Mouse (Mus musculus) cerebellum, postnatal 4 days (tissue): ENCODE results near the gene Dctn3.
"Not testable (repeated sequence)": the region's sequence is repeated elsewhere in the genome, so short reads cannot be mapped to it uniquely, and the experiment has no call there.

Experiments
- DNase-seq, 2 experiments: peaks; one replicate each; pipeline ENCODE4 v3.0.0; 2022; ENCODE audit warnings: low spot score in 2 of 2, mixed read lengths in 1 of 2

Gene Dctn3

DNA sequence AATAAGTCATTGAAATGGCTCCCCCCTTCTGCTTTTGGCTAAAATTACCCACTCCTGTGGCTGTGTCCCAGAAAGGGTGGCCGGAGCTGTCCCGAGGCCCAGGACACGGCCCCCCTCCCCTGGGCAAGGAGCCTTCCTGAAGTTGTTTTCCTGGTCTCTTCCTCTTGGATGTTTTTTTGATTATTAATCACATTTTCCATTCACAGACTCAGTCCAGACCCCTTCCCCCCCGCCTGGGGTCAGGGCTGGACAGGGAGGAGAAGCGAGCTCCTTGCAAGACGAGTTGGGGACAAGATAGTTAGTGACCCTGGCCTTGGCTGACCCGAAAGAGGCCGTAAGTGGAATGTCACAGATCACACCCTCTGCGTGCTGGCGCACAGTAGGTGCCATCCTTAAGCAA is 23.2 kb downstream of the Dctn3 start, which contains the start of gene Il11ra1:
TSS of gene Il11ra1 (plus strand) at position 207 of the 400 bp plus-strand sequence.
- DNase-seq = not testable (repeated sequence)

DNA sequence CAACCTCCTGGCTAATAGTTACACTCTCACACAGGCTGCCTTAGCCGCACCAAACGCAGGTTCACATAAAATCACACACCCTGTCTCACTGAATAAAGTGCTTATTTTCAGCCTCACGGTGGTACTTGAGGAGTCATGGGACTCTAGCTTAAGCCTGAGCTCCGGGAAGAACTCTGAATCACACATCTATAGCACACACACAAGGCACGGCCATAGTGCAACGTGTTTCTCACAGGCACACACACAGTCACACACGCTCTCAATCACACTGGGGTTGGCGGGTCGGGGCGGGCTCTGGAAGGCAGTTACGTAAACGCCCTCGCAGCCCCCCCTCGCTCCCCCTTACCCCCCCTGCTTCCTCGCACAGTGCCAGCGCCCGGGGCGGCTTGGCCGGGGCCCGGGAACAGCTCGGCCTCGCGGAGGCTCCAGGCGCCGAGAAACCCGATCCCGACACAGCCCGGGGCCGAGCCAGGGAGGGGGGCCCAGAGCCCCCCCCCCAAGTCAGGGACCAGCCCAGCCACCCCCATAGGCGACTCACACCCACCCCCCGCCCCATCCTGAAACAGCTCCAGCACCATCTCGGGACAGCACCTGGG is 24.5 kb downstream of the Dctn3 start:
- not testable (repeated sequence) for DNase-seq

DNA sequence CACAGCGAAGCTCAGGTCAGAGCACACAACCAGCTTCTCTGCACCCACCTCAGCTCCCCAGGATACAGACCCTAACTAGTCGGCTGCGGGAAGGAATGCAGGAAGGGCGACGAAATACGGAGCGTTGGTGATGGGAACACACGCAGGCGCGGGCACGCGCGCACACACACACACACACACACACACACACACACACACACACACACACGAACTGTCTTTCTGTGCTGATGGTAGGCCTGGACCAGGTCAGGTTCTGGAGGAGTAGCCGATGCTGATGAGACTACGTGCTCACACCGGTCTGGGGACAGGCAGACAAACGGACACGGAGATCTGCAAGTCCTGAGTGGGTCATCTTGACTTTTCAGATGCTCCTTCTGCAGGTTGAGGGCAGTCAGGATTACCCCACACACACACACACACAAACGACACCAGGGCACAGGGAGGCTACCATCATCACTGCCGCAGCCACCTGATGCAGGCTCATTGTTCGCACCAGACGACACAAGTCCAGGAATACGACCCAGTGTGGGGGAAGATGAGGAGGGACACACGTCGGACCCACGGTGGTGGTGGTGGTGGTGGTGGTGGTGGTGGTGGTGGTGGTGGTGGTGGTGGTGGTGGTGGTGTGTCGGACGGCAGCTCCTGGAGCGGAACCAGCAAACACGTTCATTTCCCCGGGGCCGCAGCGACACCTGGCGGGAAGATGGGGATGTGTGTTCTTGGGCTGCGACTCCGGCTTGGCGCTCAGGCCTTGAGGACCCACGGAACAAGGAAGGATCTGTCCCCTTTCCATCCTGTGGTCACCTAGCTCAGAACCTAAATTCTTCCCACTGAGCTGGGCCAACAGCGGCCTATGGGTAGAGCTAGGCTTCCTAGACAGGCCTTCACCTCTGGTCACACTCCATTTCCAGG is 25.8 kb downstream of the Dctn3 start, which contains the start of gene Cntfr:
TSS of gene Cntfr (minus strand) at position 160 of the 912 bp plus-strand sequence.
- peak; percentile 85 to 91 for DNase-seq

DNA sequence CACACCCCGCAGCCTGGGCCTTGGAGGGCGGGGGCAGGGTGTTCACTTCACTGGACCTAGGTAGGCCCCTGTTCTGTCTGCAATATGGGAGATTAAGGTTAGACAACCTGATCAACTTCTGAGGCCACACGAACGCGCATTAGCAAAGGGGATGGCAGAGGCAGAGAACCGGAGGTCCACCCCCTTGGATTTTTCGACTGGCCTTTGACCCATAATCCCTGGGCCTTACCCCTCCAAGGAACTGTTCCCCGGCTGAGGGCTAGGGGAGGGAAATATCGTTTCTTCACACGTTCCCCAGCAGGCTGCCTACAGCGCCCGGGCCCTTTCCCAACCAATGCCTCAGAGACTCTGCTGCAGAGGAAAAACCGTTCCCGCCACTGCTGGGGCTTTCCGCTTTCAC is 26.5 kb downstream of the Dctn3 start:
- DNase-seq = not testable (repeated sequence)

DNA sequence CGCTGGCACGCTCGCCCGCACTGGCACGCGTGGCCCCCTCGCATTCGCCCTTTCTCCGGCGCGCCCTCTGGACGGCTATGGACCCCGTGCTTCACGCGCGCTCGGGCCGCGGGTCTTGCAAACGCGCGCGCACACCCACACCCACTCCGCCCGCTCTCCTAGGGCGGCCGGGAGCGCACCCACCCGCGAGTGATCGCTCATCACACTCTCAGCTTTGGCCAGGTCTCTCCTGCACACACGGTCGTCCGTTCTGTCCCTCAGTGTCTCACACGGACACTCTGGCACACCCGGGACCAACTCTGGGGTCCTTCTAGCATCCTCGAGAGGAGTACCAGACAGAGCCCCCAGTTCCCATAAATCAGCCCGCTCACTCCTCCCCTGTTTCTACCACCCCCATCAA is 27.2 kb downstream of the Dctn3 start:
- DNase-seq = not testable (repeated sequence)

DNA sequence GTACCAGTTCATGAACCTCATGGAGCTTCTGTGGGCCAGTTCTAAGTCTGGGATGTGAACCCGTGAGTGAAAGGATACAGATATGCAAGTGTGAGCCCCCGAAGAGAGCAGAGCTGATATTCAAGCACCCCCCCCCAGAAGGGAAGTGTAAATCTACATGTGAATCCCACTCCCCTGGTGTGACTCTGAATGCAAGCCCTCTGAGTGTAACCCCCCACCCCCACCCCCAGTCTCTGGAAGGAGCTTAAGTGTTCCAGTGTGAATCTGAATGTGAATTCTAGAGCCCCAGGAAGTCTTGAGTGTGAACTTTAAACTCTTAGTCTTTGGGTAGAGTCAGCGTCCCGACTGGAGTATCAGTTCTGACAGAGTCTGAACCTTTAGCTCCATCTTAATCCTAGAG is 29.5 kb downstream of the Dctn3 start:
- DNase-seq = not testable (repeated sequence)

DNA sequence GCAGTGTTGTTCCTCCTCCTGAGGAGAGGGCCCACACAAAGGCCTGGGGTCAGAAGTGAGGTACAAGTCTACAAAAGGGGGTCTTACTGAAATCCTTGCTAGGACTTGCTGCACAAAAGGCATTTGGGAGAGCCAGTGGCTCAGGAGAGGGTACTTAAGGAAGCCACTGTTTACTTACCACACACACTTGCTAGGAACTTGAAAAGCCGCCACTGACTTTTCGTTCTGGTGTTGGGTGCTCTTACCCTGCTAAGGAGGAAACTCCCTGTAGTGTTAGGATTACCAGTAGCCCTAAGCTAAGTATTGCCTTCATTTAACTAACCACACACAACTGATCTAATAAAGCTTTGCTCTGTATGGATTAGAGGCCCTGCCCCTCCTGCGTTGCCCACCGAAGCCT is 33.0 kb downstream of the Dctn3 start:
- DNase-seq = not testable (repeated sequence)

DNA sequence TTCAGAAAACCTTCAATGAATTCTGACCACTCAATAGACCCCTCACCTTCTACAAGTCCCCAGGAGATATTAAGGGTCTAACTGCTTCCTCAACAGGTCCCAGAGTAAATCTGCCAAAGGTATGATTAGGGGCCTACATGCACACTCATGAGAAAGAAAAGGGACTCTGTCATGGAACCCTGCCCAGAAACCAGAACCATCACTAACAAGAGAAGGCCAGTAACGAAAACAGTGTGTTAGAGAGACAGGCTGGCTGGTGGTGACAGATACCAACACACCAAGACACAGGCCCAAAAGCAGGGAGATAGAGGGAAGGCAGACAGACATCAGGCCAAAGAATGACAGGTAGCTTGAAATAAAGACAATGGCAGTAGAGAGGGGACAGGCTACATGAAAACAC is 34.4 kb downstream of the Dctn3 start:
- DNase-seq = not testable (repeated sequence)

DNA sequence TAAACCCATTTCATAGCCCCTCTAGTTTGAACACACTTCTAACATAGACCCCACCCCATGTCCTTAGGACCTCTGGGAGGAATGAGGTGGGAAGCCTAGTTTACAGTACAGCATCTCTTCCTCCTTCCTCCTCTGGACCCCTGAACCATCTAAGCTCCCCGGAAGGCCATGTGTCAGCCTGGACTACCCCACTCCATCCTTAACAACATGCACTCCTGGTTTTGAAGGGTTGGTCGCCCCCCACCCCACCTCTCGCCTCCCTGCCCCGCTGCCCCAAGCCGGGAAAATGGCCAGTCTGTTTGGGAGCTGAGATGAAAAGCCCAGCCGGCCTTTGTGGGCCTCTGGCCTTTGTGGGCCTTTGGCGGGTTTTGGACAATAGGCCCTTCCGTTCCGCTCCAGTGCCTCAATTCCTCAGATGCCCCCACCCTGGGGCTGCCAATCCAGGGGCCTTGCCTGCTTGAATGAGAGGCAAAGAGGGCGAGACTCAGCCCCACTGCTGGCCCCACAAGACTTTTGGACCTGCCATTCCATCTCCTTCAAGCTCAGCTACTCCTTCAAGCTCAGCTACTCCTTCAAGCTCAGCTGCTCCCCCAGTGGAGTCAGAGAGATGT is 37.0 kb downstream of the Dctn3 start:
- not testable (repeated sequence) for DNase-seq

DNA sequence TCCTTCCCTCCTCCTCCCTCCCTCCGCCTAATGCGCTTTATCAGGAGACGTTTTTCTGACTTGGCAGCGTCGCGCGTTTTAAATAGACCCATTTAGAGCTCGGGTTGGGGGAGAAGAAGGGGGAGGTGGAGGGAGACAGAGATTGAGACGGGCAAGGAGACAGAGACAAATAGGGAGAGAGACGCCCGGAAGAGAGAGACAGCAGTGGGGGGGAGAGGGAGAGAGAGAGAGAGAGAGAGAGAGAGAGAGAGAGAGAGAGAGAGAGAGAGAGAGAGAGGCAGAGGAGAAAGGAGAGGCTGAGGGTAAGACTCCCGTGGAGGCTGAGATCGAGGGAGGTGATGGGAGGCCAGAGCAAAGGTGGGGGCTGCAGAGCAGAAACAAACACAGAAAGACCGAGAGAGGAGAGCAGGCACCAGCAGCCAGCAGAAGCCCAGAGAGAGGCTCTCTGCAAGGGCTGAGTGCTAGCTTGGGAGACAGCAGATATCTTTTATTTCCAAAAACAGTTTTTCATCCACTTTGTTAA is 38.0 kb downstream of the Dctn3 start:
- DNase-seq = not testable (repeated sequence)

DNA sequence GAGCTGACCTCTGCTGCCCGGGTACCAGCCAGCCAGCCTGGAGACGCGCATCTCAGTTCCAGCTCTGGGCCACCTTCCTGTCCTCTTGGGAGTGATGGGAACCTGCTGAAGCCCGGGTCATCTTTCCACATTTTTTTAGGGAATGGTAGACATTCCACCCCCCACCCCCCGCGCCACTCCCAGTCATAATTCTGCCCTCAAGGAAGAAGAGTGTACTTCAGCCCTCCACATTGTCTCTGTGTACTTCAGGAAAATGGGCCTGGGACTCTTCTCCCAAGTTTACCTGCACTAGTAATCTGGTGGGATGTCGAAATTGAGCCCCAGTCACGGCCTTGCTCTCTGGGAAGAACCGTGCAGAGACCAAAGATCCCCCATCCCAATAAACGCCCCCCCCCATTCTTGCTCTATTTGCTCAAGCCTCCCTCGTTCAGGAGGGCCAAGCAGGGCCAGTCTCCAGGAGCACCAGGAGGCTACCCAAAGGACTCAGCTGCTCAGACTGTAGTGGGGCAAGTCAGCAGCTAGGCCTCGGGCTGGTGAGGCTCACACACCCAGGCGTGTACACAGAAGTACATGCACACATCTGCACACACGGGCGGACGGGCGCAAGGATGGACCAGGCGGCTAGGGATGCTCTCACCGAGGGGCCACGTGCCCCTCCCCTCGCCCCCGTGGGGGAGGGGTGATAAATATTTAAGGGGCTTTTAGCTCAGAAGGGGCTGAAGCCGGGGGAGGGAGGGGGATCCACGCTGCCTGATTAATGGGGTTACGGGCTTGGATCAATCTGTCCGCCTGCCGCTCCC is 38.6 kb downstream of the Dctn3 start:
- DNase-seq = not testable (repeated sequence)

DNA sequence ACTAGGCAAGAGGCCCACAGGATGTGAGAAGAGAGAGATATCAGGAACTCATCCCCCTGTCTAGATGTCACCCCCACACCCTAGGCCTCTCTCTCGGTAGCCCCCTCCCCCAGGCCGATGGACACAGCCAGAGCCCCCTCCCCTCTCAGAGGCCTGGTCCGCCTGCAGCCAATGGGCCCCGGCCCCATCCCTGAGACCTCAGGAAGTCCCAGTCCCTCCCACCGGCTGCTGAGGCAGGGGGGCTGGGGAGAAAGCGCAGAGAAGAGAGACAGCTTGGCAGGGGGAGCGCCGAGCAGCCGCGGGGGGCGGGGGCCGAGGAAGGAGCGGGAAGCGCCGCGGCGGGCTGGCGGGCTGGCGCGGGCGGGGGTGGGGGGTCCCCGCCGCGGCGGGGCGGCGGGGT is 39.7 kb downstream of the Dctn3 start:
- DNase-seq = not testable (repeated sequence)

DNA sequence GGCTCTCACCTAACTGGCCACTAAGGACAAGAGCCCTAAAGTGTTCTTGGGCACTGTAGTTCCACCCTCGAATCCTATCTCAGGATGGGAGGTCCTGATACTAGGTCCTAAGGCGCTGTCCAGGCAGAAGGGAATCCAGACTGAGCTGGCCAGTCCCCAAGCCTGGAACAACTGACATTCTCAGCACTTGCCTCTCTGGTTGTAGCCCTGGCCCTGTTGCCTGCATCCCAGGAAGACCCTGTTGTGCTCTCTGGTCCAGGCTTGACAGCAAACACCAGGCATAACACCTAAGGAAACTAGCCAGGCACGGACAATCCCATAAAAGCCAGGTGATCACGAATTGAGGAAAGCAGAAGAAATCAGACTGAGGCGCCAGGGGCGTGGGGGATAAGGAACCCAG is 40.2 kb downstream of the Dctn3 start:
- no peak for DNase-seq

DNA sequence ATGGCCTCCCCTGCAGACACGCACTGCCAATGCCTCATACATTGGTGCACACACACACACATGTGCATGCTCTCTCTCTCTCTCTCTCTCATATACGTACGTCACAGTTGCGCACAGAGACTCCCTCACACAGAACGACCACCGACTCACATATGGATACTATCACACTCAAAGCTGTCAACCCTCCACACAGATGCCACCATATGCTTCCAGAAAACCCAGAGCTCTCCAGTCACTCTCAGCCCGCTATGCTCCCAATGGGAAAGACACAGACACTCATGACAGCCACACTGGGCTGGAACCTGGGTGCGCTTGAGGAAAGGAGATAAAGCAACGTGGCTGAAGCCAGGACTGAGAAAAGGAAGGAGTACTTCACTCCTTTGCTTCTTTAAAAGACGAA is 41.0 kb downstream of the Dctn3 start:
- DNase-seq = no peak

DNA sequence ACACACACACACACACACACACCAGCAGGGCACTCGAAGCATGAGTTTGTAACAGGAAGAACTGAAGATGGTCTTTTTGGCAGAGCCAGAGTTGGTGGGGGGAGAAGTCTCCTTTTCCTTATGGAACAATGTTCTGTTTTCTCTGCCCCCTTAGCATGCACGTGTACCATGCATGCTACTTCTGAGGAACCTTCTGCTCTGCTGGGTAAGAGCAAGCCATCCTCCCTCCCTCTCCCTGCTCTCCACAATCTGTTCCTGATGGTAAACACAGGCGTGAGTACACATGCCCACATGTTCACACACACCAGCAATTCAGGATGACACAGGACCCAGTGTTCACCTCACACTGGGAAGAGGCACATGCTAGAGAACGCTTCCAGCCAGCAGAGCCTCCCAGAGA is 41.8 kb downstream of the Dctn3 start:
- no peak for DNase-seq

DNA sequence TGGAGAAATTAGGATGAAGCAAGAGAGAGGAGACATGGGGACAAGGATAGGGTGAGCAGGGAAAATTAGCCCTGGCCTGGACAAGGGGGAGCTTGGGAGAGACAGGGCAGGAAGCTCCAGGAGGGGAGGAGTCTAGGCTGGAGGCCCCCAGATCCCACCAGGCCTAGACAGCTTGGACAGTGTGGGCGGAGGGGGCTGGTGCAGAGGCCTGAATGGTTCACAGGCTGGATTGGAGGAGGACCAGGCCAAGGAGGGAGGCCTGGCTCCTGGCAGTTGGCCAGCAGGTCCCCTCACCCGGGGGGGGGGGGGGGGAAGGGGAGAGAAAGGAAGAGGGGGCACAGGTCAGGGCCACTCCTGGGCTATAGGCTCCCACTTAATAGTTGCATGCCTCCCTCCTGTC is 43.7 kb downstream of the Dctn3 start:
- no peak for DNase-seq

DNA sequence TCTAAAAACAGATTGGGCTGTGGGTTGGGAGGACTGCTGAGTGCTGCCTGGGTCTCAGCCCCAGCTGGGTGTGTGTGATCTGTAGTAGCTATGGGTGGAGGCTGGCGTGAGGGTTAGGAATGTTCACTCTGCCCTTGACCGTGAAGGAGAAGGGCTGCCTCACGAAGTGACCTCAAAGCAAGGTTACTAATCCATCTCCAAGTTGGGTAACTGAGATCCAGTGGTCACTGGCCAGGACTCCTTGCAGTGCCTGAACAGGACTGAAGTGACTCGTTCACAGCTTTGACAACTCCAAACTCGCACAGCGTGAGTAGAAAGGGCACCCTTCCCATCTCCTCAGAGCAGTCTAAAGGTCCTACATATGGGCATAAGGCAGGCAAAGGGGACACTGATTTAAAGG is 44.1 kb downstream of the Dctn3 start:
- DNase-seq = no peak

DNA sequence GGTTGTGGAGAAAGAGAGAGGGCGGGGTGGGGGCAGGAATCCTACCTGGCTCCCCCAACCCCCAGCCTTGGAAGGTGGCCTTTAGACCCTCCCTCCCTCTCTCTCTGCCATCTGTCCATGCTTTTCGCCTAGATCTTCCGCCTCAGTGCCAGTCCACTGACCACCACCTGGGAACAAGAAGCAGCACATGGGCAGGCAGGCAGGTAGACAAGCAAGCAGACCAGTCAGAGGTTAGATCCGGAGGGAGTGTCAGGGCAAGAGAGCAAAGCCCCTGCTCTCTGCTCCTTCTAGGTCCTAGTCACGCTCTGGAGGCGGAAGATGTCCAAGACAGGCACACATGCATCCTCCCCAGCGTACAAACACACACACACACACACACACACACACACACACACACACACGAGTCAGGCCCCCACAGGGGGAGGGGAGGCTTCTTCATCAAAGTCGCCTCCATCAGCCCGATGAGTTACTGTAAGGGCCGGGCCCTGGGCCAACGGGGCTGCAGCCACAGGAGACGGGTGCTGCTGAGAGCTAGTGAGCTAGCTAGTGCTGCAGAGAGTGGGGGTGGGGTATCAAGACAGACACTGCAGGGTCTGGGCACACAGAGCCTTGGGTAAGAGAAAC is 45.9 kb downstream of the Dctn3 start:
- DNase-seq = peak in 1 of 2 experiments; percentile 52

DNA sequence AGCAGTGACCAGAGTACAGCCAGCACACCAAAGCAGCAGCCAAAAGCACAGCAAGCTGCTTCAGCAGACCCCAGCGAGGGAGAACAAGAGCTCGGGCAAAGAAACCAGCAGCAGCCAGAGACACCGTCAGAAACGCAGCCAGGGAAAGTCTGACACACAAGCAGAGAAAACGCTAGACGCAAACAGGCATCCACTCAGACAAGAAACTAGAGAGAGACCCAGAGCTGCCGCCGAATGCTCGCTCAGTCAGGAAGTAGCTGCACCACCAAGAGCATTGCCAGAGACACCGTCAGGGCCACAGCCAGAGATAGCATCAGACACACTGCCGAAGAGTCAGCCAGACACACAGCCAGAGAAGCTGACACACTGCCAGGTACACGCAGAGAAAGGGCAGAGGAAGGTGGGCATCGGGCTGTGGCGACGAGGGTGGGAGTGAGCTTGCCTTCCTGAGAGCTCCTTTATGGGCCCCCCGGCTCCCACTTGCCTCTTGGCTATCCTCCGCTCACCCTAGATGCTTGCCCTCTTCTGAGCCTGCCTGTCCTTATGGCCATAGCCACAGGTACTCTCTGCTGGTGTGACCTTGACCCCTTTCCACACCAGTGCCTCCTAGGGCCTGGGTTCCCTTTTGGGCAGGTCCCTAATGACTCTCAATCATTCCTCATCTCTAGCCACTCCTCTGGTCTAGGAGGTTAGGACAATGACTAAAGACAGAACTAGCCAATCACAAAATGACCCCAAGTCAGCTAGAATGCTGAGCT is 46.5 kb downstream of the Dctn3 start:
- peak in 1 of 2 experiments; percentile 37 for DNase-seq

DNA sequence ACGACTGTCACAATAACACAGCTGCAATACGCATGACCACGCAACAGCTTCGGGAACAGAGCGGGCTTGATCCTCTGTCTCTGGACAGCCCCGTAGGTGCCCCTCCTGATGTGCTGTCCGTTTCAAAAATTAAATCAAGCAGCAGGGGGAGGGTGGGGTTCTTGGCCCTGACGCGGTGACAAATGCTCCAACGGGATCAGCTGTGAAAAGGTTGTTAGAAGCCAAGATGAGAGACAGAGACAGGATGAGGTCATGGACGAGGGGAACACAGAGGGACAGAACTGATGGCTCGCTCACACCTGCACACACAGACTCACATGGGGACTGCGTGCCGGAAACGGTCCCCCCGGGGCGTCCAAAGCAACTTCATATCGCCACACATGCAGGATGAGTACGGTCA is 49.8 kb downstream of the Dctn3 start:
- no peak for DNase-seq
